Mouse (Mus musculus) testis, adult 2 months (tissue): Measurements from ENCODE around the gene Erp27.

Source experiments
- CTCF ChIP-seq: fragments of 200-500 bp; IDR thresholded peaks from 2 replicates; pipeline ENCODE4 v1.5.1; 2012; ENCODE audit warnings: low read depth, mild to moderate bottlenecking, inconsistent platforms, low read length, moderate library complexity; ENCODE audit not compliant: control insufficient read depth, insufficient read depth, insufficient replicate concordance
- POLR2A ChIP-seq: fragments of 200-500 bp; IDR thresholded peaks from 2 replicates; pipeline ENCODE4 v1.6.1; 2012; ENCODE audit warnings: low read depth, mild to moderate bottlenecking, inconsistent platforms, low read length, moderate library complexity; ENCODE audit not compliant: control insufficient read depth

- TF ChIP-seq POLR2A, result no peak
- no peak for TF ChIP-seq CTCF
These were observed 32.7 kb upstream of the Erp27 start for GRCm38 (mm10) chr6:136954715-136955114.
